Mouse (Mus musculus): Measurements from ENCODE around the gene Adam21.
"Not testable (repeated sequence)": the region's sequence is repeated elsewhere in the genome, so short reads cannot be mapped to it uniquely, and the experiment has no call there.

Adam21 gene

GRCm38 (mm10) chr12:81568374-81568773 lies at the start of gene Adam21:
TSS of gene Adam21 (minus strand) at chr12:81568474.
- no peak for DNase-seq

- DNase-seq, result no peak
Observed at GRCm38 (mm10) chr12:81616980-81617379, 48.7 kb upstream of the Adam21 start.

- DNase-seq, result no peak
Observed at GRCm38 (mm10) chr12:81615807-81616206, 47.5 kb upstream of the Adam21 start.

- no peak for DNase-seq
Observed at GRCm38 (mm10) chr12:81609445-81609844, 41.2 kb upstream of the Adam21 start.

GRCm38 (mm10) chr12:81604995-81605784 lies 36.9 kb upstream of the Adam21 start:
- no peak for DNase-seq

GRCm38 (mm10) chr12:81596547-81597262 lies 28.4 kb upstream of the Adam21 start:
- no peak for DNase-seq

GRCm38 (mm10) chr12:81594902-81595671 lies 26.8 kb upstream of the Adam21 start, which contains the start of gene Med6:
TSS of gene Med6 (minus strand) at chr12:81595008.
- peak; percentile 84 to 85 for DNase-seq

- no peak for DNase-seq
Observed at GRCm38 (mm10) chr12:81567931-81568330, 343 bp downstream of the Adam21 start.

- DNase-seq, result no peak
Observed at GRCm38 (mm10) chr12:81564173-81564572, 4.1 kb downstream of the Adam21 start.

GRCm38 (mm10) chr12:81549286-81549685 lies 19.0 kb downstream of the Adam21 start:
- no peak for DNase-seq

- DNase-seq, result no peak
Observed at GRCm38 (mm10) chr12:81547163-81547562, 21.1 kb downstream of the Adam21 start.

- DNase-seq, result no peak
Observed at GRCm38 (mm10) chr12:81533029-81533419, 35.2 kb downstream of the Adam21 start.

GRCm38 (mm10) chr12:81532316-81533028 lies 35.8 kb downstream of the Adam21 start, which contains the start of the genes Gm20498 and Synj2bp:
TSS of gene Gm20498 (minus strand) at chr12:81532905.
TSS of gene Synj2bp (minus strand) at chr12:81532911.
- peak; percentile 60 to 76 for DNase-seq

- DNase-seq, result not testable (repeated sequence)
Observed at GRCm38 (mm10) chr12:81530587-81530986, 37.7 kb downstream of the Adam21 start.

Measured in spleen, adult 18-20 months (tissue).